Mouse (Mus musculus): Measurements from ENCODE around the gene Ramp2. TPM values are rescaled to one million over a fixed set of nuclear protein-coding genes. Genes with fewer than 3 reads are reported as not detected.
A peak's percentile ranks its signal among the peaks of the same experiment; 100 is the strongest.

Ramp2 gene
- total RNA-seq (2021) (10 to 100 TPM; 46.5 to 46.9 TPM), polyA plus RNA-seq (2012; rRNA removed) (109 and 114 TPM in 2 replicates)
- long read RNA-seq, transcript Ramp2-204 (4 exons, 1,178 nt) = major isoform, 15 of 24 reads
- long read RNA-seq, partial matches to known transcripts = 3 of 24 reads
- long read RNA-seq, other reads (novel, unspliced or antisense) = 4 of 24 reads

DNA sequence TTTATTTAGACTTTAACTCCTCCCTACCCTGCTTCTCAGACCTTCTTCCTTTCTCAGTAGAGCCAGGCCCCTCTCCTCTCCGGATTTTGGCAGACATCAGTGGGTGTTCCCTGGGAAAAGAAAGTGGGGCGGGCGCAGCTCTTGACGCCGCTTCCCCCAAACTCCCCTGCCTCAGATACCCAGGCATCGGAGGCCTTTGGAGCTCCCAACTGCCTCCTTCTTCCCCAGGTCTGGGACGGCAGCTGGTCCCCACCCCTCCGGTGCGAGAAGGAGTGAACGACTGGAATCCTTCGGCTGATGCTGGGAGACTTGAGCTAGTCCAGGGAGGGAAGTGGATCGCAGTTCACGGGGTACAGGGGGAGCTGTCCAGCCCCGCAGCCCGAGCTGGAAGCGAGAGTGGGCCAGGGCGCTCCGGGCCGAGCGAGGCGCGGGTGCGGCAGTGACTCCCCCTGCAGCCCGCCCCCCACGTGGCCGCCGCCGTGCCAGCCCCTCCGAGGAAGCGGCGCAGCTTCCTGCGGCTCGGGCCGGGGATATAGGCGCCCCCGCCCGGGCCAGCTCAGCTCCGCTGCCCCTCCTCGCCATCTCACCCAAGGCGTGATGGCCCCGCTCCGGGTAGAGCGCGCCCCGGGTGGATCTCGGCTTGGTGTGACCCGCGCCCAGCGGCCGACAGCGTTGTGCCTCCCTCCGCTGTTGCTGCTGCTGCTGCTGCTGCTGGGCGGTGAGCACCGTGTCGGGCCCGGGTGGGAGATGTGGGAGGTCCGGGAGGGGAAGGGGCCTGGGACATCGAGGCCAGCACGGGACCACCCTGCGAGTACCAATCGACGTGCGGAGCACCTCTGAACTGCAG is at the start of gene Ramp2:
Ramp2 (plus strand) TSS at position 174 of the 847 bp plus-strand sequence.
- DNase-seq = peak; percentile 65

DNA sequence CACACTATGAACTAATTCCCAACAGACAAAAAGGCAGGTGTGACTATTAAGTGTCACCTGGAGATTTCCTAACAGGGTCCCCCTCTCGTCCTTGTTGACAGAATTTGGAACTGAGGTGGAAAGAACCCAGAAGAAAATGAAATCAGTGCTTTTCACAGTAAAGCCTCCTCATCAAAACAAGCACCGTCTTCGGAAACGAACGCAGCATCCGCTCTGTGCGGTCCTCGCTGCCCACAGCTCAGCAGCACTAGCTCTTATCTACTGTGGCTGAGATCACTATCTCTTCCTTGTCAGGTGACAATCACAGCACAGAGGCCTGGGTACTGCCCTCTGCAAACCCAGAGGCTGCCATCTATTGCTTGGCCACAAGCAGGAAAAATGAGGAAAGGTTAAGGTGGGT is 49.7 kb upstream of the Ramp2 start:
- DNase-seq = no peak

DNA sequence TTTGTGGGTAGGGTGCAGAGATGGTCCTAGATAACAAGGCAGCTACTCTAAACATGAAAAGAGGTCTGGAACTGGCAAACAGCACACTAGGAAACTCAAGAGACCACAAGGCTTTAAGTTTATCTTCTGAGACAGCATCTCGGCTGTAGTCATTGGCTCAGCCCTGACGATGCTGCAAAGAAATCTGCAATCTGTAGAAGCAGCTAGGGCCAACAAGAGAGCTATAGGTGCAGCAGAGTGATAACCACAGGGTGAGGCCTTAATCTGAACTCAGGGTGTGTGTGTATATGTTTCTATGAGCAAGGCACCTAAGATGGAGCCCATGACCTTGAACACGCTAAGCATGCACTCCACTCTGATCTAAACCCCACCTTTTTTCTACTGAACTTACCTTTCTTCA is 46.3 kb upstream of the Ramp2 start:
- no peak for DNase-seq

DNA sequence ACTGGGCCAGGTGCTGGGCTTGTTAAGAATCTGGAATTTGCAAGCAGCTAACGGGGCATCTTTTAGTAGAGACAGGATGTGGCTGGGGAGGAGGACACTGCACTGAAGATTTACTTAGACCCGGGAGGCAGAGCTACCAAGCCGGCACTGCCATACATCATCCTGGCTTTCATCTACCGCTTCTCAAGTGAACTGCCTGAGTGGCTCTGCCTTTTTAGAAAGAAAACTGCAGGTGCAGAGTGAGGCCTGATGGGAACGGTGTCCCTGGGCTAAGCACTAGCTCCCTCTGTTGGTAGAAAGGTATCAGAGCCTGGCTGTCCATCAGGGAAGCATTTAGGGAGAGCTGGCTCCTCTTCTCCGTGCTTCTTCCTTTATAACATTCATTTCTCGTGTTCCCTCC is 44.8 kb upstream of the Ramp2 start:
- peak; percentile 31 for DNase-seq

DNA sequence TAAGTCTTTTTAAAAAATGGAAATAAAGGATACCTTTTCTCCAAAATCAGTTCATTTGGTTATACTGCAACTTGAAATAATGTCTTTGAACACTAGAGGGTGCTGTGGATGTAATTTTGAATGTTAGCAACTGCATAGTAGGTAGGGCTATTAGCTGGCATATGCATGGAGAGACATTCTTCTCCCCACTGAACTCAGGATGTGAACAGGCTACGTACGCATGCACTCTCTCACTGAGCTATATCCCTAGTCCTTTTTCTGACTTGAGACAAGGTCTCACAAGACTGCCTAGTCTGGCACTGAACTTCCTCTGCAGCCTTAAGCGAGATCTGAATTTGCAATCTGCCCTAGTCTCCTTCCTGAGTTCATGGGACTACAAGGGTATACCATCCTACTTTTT is 33.9 kb upstream of the Ramp2 start:
- peak; percentile 19 for DNase-seq

DNA sequence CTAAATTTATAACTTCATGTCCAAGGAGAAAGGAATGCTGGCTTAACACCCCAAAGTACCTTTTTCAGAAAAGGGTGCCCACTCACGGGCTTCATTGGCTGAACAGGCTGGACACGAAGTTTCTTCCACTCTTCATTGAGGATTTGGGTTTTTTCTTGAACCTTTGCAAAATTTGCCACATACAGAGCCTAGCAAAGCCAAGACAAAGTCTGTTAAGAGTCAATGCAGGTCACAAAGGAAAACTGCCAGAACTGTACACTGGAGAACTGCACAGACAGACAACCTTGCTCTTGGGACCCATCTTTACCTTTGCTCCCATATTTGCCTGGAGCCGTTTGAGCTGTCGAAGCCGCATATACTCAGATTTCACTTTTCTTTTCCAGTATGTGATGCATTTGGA is 28.9 kb upstream of the Ramp2 start:
- no peak for DNase-seq

DNA sequence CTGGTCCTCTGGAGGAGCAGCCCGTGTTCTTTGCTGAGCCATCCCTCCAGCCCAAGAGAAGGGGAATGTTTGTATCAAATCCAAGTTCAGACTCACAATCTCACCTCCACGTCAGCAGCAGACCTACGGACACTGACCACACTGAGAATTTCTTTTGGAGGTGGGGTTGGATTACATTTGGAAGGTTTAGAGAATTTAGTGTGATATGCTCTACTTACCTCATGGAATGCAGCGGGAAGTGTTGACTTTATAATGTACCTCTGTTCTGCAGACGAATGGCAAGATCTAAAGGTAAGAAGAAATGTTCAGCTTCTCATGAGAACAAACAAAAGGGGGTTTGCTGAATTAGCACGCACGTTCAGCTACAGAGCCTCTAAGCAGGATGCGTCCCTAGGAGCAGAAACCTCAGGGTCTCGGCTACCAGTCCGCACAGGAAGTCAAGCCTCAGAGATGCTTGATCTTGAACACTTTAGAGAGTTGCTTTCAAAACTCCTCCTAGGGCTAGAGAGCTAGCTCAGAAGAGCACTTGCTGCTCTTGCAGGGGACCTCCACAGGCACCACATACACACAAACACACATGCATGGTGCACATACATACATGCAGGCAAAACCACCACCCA is 27.3 kb upstream of the Ramp2 start:
- no peak for DNase-seq

DNA sequence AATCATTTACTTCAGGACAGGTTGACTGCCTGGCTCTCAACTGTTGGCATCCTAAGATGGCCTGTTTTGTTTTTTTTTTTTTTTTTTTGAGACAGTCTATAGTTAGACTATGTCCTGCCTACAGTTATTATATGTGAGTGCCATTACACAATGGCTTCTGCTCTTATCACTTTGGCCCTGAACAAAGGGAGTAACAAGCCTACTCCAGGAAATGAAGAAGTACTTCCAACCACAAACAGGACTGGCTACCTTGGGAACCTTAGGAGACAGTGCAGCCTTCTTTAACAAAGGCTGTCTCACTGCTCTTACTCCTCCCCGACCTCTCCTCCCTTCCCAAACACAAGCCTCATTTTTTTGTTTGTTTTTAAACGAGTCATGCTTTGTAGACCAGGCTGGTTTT is 25.0 kb upstream of the Ramp2 start:
- no peak for DNase-seq

DNA sequence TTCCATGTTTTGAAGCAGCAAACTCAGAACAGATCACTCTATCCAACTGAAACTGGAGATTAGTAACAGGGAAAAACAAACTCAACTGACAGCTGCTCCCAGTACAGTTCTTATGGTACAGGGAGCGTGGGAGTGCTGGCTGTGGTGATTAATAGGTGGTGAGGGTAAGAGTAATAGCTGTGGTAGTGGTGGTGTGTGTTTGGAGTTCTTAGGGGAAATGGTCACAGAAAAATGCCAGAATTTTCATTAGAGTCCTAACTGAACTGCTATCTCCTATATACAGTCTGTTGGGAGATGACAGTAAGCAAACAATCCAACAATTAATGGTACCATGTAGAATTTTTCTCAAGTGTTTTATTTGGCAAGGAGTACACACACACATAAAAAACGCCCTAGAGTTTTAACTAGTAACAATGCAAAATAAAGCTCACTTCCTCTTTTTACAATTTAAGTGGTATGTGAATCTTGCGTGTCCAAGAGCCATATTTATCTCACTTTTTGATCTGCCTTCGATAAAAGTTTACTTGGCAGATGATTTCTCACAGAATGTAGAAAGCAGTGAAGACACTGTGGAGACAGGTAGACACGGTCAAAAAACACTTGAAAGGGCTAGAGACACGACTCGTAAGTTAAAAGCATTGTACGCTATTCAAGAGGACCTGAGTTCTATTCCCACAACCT is 24.4 kb upstream of the Ramp2 start:
- DNase-seq = no peak

DNA sequence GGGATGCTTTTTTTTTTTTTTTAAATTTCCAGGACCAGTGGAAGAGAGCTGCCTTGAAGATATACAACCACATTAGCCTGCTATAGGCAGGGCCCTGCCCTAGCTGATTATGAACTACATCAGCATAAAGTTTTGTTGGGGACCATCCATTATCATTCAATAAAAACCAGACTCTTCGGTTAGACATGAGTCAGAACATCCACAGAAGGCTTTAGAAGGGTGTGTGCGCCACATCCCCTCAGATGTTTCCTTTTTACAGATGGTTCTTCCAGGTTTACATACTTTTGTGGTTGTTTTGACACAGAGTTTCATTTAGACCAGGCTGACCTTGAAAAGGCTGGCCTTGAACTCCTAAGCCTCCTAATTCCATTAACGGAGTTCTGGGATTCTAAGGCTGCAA is 21.5 kb upstream of the Ramp2 start:
- no peak for DNase-seq

DNA sequence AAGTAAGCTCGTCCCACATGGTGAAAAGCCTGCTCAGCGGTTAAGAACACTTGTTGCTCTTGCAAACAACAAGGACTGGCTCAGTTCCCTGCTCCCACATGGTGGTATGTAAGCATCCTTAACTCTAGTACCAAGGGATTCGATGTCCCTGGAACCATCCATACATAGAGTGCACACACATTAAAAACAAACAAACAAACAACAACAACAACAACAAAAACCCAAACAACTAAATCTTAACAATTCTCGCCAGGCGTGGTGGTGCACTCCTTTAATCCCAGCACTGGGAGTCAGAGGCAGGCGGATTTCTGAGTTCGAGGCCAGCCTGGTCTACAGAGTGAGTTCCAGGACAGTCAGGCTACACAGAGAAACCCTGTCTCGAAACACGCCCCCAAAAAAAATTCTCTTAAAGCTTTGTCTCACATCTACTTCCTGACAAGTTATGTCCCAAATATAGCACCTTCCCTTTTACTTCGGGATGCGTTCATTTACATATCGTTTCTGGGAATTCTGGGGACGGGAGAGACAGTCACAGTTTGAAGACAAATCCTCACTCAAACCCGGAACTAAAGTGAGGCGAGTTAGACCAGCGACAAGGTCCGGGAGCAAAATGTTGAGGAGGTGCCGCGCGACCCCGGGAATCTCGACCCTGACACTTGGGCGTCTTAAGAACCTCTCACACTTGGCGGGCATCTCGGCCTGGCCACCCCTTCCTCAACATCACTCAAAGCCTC is 20.3 kb upstream of the Ramp2 start:
- no peak for DNase-seq

DNA sequence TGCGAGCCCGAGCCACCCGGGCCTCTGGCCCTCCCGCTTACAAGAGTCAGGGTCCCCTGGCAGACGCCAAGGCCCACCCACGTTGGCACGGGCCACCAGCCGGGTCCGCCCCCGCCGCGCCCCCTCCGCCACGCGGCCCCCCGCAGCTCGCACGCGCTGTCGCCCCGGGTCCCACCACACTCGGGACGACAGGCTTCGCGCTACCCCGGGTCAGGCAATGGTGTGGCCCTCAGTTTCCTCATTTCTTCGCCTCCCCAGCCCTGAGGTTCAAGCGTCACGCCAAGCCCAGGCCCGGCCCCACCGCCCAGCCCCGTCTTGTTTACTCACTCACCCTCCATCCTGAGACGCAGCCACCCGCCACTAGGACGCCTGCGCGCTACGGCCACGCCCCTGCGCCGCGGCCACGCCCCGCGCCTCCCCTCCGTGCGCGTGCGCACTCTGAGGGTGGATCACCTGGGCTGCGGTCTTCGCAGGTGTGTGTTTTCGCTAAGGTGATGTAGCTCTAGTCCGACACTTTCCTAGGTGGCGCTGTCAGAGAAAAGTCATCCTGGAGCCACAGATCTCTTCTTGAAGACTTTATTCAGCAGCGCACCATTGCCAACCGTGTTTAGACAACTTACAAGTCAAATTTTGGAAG is 19.6 kb upstream of the Ramp2 start, which contains the start of gene Ezh1:
Ezh1 (minus strand) TSS at position 399 of the 637 bp plus-strand sequence.
- peak; percentile 94 for DNase-seq

DNA sequence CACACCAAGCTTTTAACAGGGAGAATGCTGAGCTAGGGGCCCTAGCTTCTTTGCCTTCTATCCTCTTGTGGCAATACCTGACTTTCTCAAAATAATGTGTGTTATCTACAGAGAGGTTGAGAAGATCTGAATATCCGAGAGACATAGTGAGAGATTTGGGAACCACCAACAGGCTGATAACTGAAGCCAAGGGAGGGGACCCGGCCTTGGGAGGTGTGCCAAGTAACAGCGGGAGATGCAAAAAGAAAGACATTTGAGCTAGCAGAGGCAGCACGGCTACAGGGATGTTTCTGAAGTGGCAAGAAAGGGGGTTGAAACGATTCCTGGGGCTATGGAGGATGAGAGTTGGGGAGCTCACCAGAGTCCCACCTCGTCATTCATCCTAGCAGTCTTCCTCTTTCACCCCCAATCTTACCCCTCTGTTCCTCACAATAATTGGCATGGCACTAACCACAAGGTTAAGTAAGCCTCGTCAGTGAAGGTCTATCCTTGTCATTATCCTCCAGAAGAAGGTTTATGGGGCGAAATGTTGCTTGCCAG is 16.4 kb upstream of the Ramp2 start:
- peak; percentile 67 for DNase-seq

DNA sequence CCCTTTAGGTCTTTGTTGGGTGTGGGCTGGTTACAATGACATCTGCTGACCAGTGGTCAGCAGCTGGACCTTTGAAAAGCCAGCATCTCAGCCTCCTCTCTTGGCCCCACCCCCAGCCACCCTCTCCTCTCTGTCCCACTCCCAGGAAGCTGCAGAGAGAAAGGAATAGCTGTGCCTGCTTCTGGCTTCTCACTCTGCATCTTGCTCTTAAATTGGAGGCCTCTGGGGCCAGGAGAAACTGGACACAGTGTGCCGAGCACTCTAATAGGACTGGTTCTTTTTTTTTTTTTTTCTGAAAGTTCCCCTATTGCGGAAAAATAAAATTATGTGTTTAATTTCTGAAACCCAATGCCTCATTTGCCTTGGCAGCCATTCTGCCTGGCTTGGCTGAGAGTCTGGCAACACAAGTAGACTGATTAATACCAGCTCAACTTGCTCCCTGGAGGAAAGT is 15.7 kb upstream of the Ramp2 start:
- DNase-seq = peak; percentile 17

DNA sequence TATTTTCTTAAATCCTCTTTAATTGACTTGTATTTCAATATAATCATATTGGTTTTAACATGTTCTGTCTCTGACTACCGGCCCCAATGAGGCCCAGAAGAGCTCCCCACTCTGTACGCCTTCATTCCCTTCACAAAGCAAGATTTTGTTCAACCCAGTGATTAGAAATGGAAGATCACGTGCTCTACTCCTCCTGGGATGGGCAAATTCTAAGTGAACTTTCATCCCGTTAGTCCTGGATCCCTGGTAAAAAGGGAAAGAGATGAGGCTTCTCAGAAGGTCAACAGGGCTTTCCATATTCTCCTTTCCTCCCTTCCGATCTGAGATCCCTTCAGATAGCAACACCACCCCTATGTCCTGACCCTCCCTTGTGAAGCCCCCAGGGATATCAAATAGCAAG is 15.3 kb upstream of the Ramp2 start:
- no peak for DNase-seq

DNA sequence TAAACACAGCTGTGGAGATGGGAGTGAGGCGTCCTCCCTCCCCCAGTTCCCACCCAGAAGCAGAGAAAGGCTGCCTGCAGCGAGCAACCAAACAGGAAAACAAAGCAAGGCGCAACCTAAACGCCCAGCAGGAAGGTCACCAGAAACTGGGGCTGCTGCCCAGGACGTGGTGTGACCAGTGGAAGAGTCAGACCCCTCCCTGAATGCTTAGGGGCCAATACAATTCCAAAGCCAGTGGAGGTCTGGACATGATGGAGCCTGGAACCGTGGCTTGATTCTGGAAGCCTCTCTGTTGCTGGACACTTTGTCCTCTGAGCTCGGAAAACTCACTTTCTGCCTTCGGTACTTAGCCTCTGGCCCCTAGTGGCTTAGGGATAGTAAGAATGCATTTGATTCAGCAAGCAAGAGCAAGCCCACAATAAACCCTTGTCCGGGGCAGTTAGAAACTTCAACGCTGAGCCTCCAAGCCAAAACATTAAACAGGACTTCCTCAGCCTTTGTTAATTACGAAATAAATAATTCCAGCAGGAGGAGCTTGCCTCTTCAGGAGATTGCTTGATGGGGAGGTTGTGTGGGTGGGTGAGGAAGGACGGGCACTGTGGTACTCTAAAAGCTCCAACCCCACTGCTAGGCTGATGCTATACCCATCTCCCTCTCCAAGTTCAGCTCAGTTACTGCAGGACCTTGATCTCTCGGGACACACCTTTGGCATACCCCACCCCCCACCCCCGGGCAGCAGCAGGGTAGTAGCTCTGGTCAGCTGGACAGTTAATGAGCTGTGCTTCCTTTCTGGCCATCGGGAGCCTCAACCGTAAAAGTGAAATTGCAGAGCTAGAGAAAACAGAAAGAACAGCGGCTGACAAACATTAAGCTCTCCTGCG is 14.6 kb upstream of the Ramp2 start:
- DNase-seq = peak; percentile 51

DNA sequence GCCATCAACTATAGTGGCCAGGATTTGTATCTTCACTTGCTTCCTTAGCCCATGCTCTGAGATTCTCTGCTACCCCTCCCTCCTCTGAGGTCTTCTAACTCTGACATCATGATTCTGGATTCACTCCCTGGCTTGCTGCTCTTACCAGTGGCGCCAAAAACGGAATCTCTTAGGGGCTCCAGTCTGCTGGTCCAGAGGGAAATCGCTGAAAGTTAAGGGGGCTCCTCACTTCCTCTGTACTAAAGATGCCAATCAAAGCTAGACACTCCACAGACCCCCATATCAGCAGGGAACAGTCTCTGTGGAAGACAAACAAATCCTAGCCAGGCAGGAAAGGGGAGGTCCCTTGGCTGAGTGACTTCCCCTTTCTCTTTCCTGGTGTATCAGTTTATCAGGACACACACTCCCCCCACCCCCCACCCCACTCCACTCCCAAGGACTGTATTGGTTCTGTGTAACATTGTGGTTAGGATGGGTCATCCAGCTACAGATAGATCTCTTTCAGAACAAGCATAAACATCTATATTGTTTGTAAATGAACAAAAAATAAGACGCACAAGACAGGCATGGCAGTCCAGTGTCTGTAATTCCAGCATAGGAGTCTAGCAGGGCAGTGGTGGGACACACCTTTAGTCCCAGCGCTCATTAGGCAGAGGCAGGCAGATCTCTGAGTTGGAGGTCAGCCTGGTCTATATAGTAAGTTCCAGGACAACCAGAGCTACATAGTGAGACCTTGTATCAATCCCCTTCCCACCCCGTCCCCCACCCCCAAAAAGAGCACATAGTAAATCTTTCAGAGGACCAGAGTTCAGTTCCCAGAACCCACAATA is 13.6 kb upstream of the Ramp2 start:
- DNase-seq = peak; percentile 27

DNA sequence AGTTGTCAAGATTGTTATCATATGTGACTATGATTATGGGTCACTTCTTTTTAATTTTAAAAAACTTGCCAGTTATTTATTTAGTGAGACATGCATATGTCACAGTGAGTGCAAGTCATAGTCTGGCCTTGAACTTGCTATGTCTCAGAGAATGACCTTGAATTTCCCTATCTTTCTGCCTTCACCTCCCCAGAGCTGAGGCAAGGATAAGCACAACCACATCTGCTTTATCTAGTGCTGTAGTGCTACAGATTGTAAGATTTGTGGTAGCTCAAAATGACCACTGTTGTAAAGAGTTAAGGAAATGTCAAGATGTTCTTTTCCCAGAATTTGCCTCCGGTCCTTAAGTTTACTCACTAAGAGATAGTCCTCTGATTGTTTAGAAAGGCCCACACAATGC is 12.6 kb upstream of the Ramp2 start:
- DNase-seq = no peak

DNA sequence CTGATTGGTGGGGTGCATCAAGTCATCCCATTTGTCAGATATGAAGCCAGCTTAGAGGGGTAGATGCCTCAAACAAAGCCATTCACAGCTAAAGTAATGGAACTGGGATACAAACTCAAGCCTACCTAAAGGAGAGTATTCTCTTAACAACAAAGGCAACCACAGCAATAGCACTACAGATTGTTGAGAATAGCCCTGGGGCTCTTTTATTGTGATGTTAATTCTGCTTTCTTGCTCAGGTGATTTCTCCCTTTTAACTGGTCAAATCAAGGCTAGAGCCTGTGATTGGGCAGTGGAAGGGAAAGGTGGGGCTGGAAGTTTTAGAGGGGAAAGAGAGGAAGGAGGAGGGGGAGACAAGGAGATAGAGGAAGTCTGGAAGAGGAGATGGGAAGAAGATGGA is 11.7 kb upstream of the Ramp2 start:
- no peak for DNase-seq
